Comparison of ENCODE assay signal across 1 mouse cellular context in the genomic region with DNA sequence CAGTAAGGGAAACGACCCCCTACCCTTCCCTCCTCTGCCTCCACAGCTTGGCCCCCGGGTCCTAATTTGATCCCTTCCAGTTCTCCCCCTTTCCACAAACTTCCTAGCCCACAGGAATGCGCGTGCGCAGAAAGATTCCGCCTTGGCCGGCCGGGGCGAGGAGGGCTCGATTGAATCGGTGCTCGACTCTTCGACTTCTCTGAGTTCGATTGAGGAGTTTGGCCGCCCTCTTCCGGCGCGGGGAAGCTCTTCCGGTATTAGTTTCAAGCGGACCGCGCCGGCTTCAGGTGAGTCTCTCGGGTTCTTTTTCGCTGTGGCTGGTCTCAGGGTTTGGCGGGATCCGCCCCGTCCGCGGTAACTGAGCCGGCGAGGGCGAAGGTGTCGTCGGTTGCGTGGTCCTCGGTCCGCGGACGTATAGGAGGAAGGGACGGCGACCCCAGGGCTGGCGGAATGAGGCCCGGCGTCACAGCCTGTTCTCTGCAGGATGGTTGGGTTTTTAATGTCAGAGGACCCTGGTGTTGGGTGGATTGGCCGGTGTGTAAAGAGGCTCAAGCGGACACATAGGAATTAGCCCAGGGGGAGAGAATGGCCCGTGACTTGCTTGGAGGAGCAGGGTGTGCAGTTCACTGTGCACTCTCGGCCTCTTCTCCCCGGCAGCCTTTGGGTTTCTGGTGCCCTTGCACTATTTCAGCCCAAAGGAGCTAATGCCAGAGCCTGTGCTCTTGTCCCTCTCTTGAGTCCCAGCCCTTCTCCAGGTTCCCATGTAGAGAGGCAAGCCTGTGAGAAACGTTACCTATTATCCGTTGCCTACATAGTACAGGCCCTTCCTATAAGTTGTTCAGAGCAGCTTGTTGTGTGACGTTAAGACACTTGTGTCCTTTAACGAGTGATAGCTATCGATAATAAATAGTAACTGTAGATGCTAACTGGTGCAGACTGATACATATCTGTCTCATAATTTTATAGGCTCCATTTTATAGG.
TF ChIP-seq lines count a peak whose summit lies in the region.

A gene (plus strand): TSS at position 228 of the 981 bp plus-strand sequence.

TF ChIP-seq in CH12.LX, 34 proteins besides CTCF, POLR2A, EP300 and RAD21 (continued from another document):
- TF ChIP-seq HCFC1 (IDR thresholded peaks at IDR 0.05; ENCODE audit: low read depth, low read length) = peak; percentile 98
- no peak for TF ChIP-seq ZC3H11A (IDR thresholded peaks at IDR 0.05; ENCODE audit: low read depth, low read length)
- peak; percentile 96 for TF ChIP-seq ELF1 (IDR thresholded peaks at IDR 0.05; ENCODE audit: low read depth, low read length)
- peak; percentile 62; the same call in 1 of the 2 replicates for TF ChIP-seq MAX (IDR thresholded peaks at IDR 0.05; ENCODE audit: low read length)
- no peak for TF ChIP-seq UBTF (IDR thresholded peaks at IDR 0.05; ENCODE audit: low read depth, low read length)
- peak; percentile 84 for TF ChIP-seq NRF1 (IDR thresholded peaks at IDR 0.05; ENCODE audit: low read depth, low read length)
- no peak for TF ChIP-seq ZNF384 (IDR thresholded peaks at IDR 0.05; ENCODE audit: low read depth, low read length)
- TF ChIP-seq TBP (conservative IDR thresholded peaks at IDR 0.05; ENCODE audit: low read depth, low read length) = 0 out of 2 replicates have a peak, but pooled peaks have one; percentile 34
- TF ChIP-seq USF1 (IDR thresholded peaks at IDR 0.05; ENCODE audit: low read depth, low read length) = no peak
- peak; percentile 53; the same call in 1 of the 2 replicates for TF ChIP-seq GABPA (IDR thresholded peaks at IDR 0.05; ENCODE audit: insufficient replicate concordance, low read depth, low read length)
- TF ChIP-seq IRF4 (IDR thresholded peaks at IDR 0.05; ENCODE audit: low read depth, low read length) = peak; percentile 87
- TF ChIP-seq USF2 (conservative IDR thresholded peaks at IDR 0.05; ENCODE audit: low read depth, low read length) = no peak
- TF ChIP-seq CHD2 (IDR thresholded peaks at IDR 0.05; ENCODE audit: low read length) = peak; percentile 45; the same call in 1 of the 2 replicates
- TF ChIP-seq MXI1 (IDR thresholded peaks at IDR 0.05; ENCODE audit: low read depth, low read length) = peak; percentile 80
- peak; percentile 62; the same call in 1 of the 2 replicates for TF ChIP-seq MAZ (IDR thresholded peaks at IDR 0.05; ENCODE audit: low read depth, low read length)
- TF ChIP-seq ETS1 (conservative IDR thresholded peaks at IDR 0.05; ENCODE audit: low read depth, low read length) = 0 out of 2 replicates have a peak, but pooled peaks have one; percentile 28
- TF ChIP-seq CHD1 (IDR thresholded peaks at IDR 0.05; ENCODE audit: low read depth, low read length) = no peak
- TF ChIP-seq BHLHE40 (IDR thresholded peaks at IDR 0.05; ENCODE audit: low read depth, low read length) = 0 out of 2 replicates have a peak, but pooled peaks have one; percentile 40
- TF ChIP-seq MYC (IDR thresholded peaks at IDR 0.05; ENCODE audit: low read depth, low read length) = 0 out of 2 replicates have a peak, but pooled peaks have one; percentile 47
- no peak for TF ChIP-seq JUND (conservative IDR thresholded peaks at IDR 0.05; ENCODE audit: low read depth, low read length)
